Mouse (Mus musculus): Measurements from ENCODE around the gene Ninj2. TPM values are rescaled to one million over a fixed set of nuclear protein-coding genes. Genes with fewer than 3 reads are reported as not detected.
A peak's percentile ranks its signal among the peaks of the same experiment; 100 is the strongest.

The Ninj2 gene
- total and polyA plus RNA-seq, 3 experiments, result 1.1 to 6.5 TPM; not detected in 1

DNA sequence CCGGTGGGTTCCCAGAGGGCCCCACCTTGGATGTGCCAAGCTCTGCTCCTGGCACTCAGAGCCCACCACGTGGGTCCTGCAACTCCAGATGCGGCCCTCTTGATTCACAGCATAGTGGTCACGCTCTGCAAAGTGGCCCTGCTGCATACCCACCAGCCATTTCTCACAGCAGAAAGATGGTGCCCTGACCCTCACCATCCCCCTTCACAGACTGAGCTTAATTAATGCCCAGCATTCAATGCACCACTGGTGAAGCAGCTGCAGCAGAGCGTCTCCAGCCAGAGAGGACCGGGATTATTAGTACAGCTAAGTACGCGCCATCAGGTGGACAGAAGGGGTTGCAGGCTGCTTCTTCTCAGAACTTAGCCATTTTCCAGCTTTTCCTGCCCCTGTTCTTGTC, 109.3 kb downstream of the Ninj2 start:
- TF ChIP-seq POLR2A (IDR thresholded peaks at IDR 0.05; ENCODE audit: low read depth, low read length), result no peak
- no peak for TF ChIP-seq ZMIZ1 (IDR thresholded peaks at IDR 0.05; ENCODE audit: low read depth, low read length)
- TF ChIP-seq SIN3A (IDR thresholded peaks at IDR 0.05; ENCODE audit: low read length), result no peak
- no peak for TF ChIP-seq MYC (IDR thresholded peaks at IDR 0.05; ENCODE audit: low read depth, low read length)
- TF ChIP-seq MAZ (IDR thresholded peaks at IDR 0.05; ENCODE audit: low read depth, low read length), result no peak

DNA sequence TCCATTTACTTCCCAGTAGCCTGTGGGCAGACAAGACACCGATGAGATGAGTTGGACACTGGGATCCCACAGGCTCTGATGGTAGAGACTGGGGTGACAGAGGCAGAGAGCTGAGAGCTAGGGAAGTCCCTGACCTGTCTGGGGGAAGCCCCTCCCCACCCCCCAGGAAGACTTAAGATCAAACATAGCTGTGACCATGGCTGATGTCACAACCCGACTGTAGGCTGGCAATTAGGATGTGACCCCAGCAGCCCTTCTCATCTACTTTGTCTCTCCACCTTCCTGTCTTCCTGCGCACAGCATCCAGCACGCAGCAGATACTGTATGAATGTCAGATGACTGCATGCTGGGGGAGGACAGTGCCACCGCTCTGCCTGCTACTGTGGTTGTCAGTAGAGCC, 113.4 kb downstream of the Ninj2 start:
- Histone ChIP-seq H3K27ac (ENCODE audit: insufficient read depth, low read depth) (peak overlapping the region; percentile 20; the same call in 1 of the 2 replicates), H3K4me1 (ENCODE audit: control insufficient read depth in 1 of 2, insufficient read depth in 2 of 2) (peaks cover 21 to 61% of the 10 kb centered on the region in 2 experiments), H3K9me3 (replicated peaks; ENCODE audit: low read length) (no peaks in the 10 kb centered on the region), H3K4me2 (ENCODE audit: insufficient read depth, low read depth, poor library complexity, severe bottlenecking) (peak overlapping the region; percentile 55), H3K9ac (ENCODE audit: insufficient read depth, low read depth) (no peak overlapping the region; the same call in 1 of the 2 replicates), H3K79me2 (replicated peaks; ENCODE audit: control insufficient read depth, extremely low read depth, insufficient read depth, poor library complexity, severe bottlenecking) (no peaks in the 10 kb centered on the region), H3K4me3 (replicated peaks in 1 of 3; ENCODE audit: low read depth in 2 of 3, low read length in 2 of 3, poor library complexity in 1 of 3) (peak overlapping the region; percentile 8 to 51 (median 10)), H3K27me3 (replicated peaks) (no peaks in the 10 kb centered on the region), H3K36me3 (replicated peaks in 1 of 2; ENCODE audit: control insufficient read depth in 1 of 2, insufficient read depth in 1 of 2, low read length in 1 of 2) (peaks cover 0 to 9% of the 10 kb centered on the region in 2 experiments)
- in situ Hi-C loops (cut with MboI; ENCODE audit: low pct_ligation_motif_present, low pct_unique_long_range_greater_than_20kb, low sequenced_read_pairs), result no loop called here
- TF ChIP-seq TCF12 (IDR thresholded peaks at IDR 0.05; ENCODE audit: low read depth, low read length), result peak; percentile 57; the same call in 1 of the 2 replicates
- TF ChIP-seq ETS1 (conservative IDR thresholded peaks at IDR 0.05; ENCODE audit: low read depth, low read length), result peak; percentile 70
- TF ChIP-seq BHLHE40 (IDR thresholded peaks at IDR 0.05; ENCODE audit: low read depth, low read length), result peak; percentile 37; the same call in 1 of the 2 replicates
- TF ChIP-seq NRF1 (IDR thresholded peaks at IDR 0.05; ENCODE audit: low read depth, low read length), result peak; percentile 66
- TF ChIP-seq USF1 (IDR thresholded peaks at IDR 0.05; ENCODE audit: low read depth, low read length), result no peak
- peak; percentile 61; the same call in 1 of the 2 replicates for TF ChIP-seq MEF2A (IDR thresholded peaks at IDR 0.05; ENCODE audit: borderline replicate concordance, low read depth, low read length)
- TF ChIP-seq IRF4 (IDR thresholded peaks at IDR 0.05; ENCODE audit: low read depth, low read length), result peak; percentile 21; the same call in 1 of the 2 replicates
- TF ChIP-seq MAZ (IDR thresholded peaks at IDR 0.05; ENCODE audit: low read depth, low read length), result no peak
- peak; percentile 82 for TF ChIP-seq CHD2 (IDR thresholded peaks at IDR 0.05; ENCODE audit: low read length)
- TF ChIP-seq ELF1 (IDR thresholded peaks at IDR 0.05; ENCODE audit: low read depth, low read length), result 0 out of 2 replicates have a peak, but pooled peaks have one; percentile 51
- TF ChIP-seq POLR2A (IDR thresholded peaks at IDR 0.05; ENCODE audit: low read depth, low read length), result 0 out of 2 replicates have a peak, but pooled peaks have one; percentile 37
- peak; percentile 59; the same call in 1 of the 2 replicates for TF ChIP-seq EP300 (IDR thresholded peaks at IDR 0.05; ENCODE audit: low read length)
- TF ChIP-seq USF2 (conservative IDR thresholded peaks at IDR 0.05; ENCODE audit: low read depth, low read length), result no peak
- 0 out of 2 replicates have a peak, but pooled peaks have one; percentile 45 for TF ChIP-seq TBP (conservative IDR thresholded peaks at IDR 0.05; ENCODE audit: low read depth, low read length)
- dilution Hi-C loops (cut with MboI; ENCODE audit: extremely low pct_ligation_motif_present, extremely low pct_unique_long_range_greater_than_20kb, low sequenced_read_pairs), result no loop called here
- peak; percentile 91 for DNase-seq (ENCODE audit: extremely low read depth)

More for the DNA sequence above, 109.3 kb downstream of the Ninj2 start:
- H3K4me2 ChIP-seq (ENCODE audit: insufficient read depth, low read depth, poor library complexity, severe bottlenecking), result no peak overlapping the region
- no peak for DNase-seq (ENCODE audit: extremely low read depth)
- H3K9ac ChIP-seq (ENCODE audit: insufficient read depth, low read depth), result no peak overlapping the region
- H3K27ac ChIP-seq (ENCODE audit: insufficient read depth, low read depth), result no peak overlapping the region
- dilution Hi-C loops (cut with MboI; ENCODE audit: extremely low pct_ligation_motif_present, extremely low pct_unique_long_range_greater_than_20kb, low sequenced_read_pairs), result no loop called here
- no peaks in the 10 kb centered on the region for H3K9me3 ChIP-seq (replicated peaks; ENCODE audit: low read length)
- no peaks in the 10 kb centered on the region for H3K79me2 ChIP-seq (replicated peaks; ENCODE audit: control insufficient read depth, extremely low read depth, insufficient read depth, poor library complexity, severe bottlenecking)
- in situ Hi-C loops (cut with MboI; ENCODE audit: low pct_ligation_motif_present, low pct_unique_long_range_greater_than_20kb, low sequenced_read_pairs), result no loop called here
- no peak overlapping the region for H3K4me3 ChIP-seq (replicated peaks in 1 of 3; ENCODE audit: low read depth in 2 of 3, low read length in 2 of 3, poor library complexity in 1 of 3)
- H3K36me3 ChIP-seq (replicated peaks in 1 of 2; ENCODE audit: control insufficient read depth in 1 of 2, insufficient read depth in 1 of 2, low read length in 1 of 2), result peaks cover 0 to 3% of the 10 kb centered on the region in 2 experiments
- H3K27me3 ChIP-seq (replicated peaks), result no peaks in the 10 kb centered on the region
- H3K4me1 ChIP-seq (ENCODE audit: control insufficient read depth in 1 of 2, insufficient read depth in 2 of 2), result peaks cover 20 to 64% of the 10 kb centered on the region in 2 experiments
